ENCODE assay signal across 29 mouse cellular contexts in genomic region chr16:91532429-91532828, GRCm38 (mm10). TPM values are rescaled to one million over a fixed set of nuclear protein-coding genes. Genes with fewer than 3 reads are reported as not detected.
A peak's percentile ranks its signal among the peaks of the same experiment; 100 is the strongest.
DNase-seq lines count a peak whose midpoint lies in the region; ATAC-seq and TF ChIP-seq lines count a peak whose summit lies in the region.
"Had no signal": no experiment of that assay in that cellular context is flagged by ENCODE, and none has a peak within 500 bp of the region (broad histone marks: within the 10 kb centered on the region; RNA-seq: fewer than 3 reads in every experiment).

No protein-coding gene starts in this region.

- H3K4me2 ChIP-seq in forebrain, embryonic 15.5 days (replicated peaks), result no peak overlapping the region
- H3K4me2 ChIP-seq in forebrain, embryonic 14.5 days (ENCODE audit: low read length), result no peak overlapping the region
- no peak overlapping the region for H3K4me2 ChIP-seq in intestine, embryonic 14.5 days (ENCODE audit: low read length)
- H3K4me2 ChIP-seq in intestine, embryonic 16.5 days (ENCODE audit: low read depth, low read length), result no peak overlapping the region
- H3K4me2 ChIP-seq: embryonic facial prominence, embryonic 15.5 days; forebrain, embryonic 13.5 days; hindbrain, embryonic 15.5 days; midbrain, embryonic 13.5 days; neural tube, embryonic 13.5 days had no signal

- no peaks in the 10 kb centered on the region for H3K36me3 ChIP-seq in forebrain, embryonic 15.5 days
- H3K36me3 ChIP-seq in forebrain, embryonic 14.5 days (ENCODE audit: control insufficient read depth, insufficient read depth, low read length), result no peaks in the 10 kb centered on the region
- H3K36me3 ChIP-seq in heart, adult 2 months (ENCODE audit: control insufficient read depth, insufficient read depth, low read length), result no peaks in the 10 kb centered on the region
- no peaks in the 10 kb centered on the region for H3K36me3 ChIP-seq in intestine, embryonic 14.5 days (ENCODE audit: control insufficient read depth, insufficient read depth, low read length)
- H3K36me3 ChIP-seq in intestine, embryonic 16.5 days (ENCODE audit: control insufficient read depth, insufficient read depth, low read length), result no peaks in the 10 kb centered on the region
- H3K36me3 ChIP-seq: embryonic facial prominence, embryonic 10.5 days; embryonic facial prominence, embryonic 15.5 days; G1E; hindbrain, embryonic 10.5 days; hindbrain, embryonic 15.5 days; midbrain, embryonic 13.5 days; neural tube, embryonic 13.5 days had no signal

- no peak for DNase-seq in forebrain, embryonic 14.5 days (ENCODE audit: low spot score)
- no peak for DNase-seq in heart, adult 2 months
- no peak for DNase-seq in heart, postnatal 25 days (ENCODE audit: low spot score)
- DNase-seq in intestine, embryonic 14.5 days (ENCODE audit: low spot score), result no peak
- no peak for DNase-seq in layer of hippocampus, postnatal 14 days (ENCODE audit: low spot score in 2 of 2)
- DNase-seq in MN1 (ENCODE audit: low spot score), result no peak
- DNase-seq: adrenal gland, adult 2 months; adrenal gland, postnatal 36 days; cerebellum, adult 2 months; cerebellum, postnatal 14 days; kidney, adult 9 months; kidney, postnatal 10 days; liver; lung, adult 2 months; lung, postnatal 10 days; right cerebral cortex, postnatal 4 days had no signal

- peaks cover 14% of the 10 kb centered on the region for H3K4me1 ChIP-seq in forebrain, embryonic 15.5 days
- H3K4me1 ChIP-seq in forebrain, embryonic 14.5 days (ENCODE audit: control insufficient read depth, insufficient read depth, low read length), result no peaks in the 10 kb centered on the region
- H3K4me1 ChIP-seq in heart, adult 2 months (ENCODE audit: control insufficient read depth, insufficient read depth, low read length), result peaks cover 7% of the 10 kb centered on the region
- 0 out of 2 replicates have a peak, but pooled peaks cover 3% of the 10 kb centered on the region for H3K4me1 ChIP-seq in intestine, embryonic 14.5 days (replicated peaks; ENCODE audit: control insufficient read depth, insufficient read depth, low read length)
- H3K4me1 ChIP-seq in intestine, embryonic 16.5 days (ENCODE audit: control insufficient read depth, insufficient read depth, low read length), result peaks cover 6% of the 10 kb centered on the region; the same call in 1 of the 2 replicates
- H3K4me1 ChIP-seq: embryonic facial prominence, embryonic 10.5 days; embryonic facial prominence, embryonic 15.5 days; forebrain, embryonic 13.5 days; hindbrain, embryonic 15.5 days; midbrain, embryonic 13.5 days; neural tube, embryonic 13.5 days had no signal

- no peak for ATAC-seq in forebrain, embryonic 15.5 days (replicated peaks)
- ATAC-seq in forebrain, embryonic 14.5 days, result no peak
- ATAC-seq in intestine, embryonic 14.5 days (replicated peaks; ENCODE audit: low FRiP score, low TSS enrichment, low read depth), result peak; percentile 42
- ATAC-seq in intestine, embryonic 16.5 days, result no peak
- ATAC-seq: forebrain, embryonic 13.5 days; midbrain, embryonic 13.5 days had no signal

- 62% methylated on average over 2 of the region's 2 CpGs for WGBS in forebrain, embryonic 15.5 days
- WGBS in forebrain, embryonic 14.5 days, result 51% methylated on average over 2 of the region's 2 CpGs
- 45% methylated on average over 2 of the region's 2 CpGs for WGBS in heart, adult 2 months
- 19% methylated on average over 2 of the region's 2 CpGs for WGBS in intestine, embryonic 14.5 days
- WGBS in intestine, embryonic 16.5 days, result 14% methylated on average over 2 of the region's 2 CpGs

- H3K79me2 ChIP-seq in heart, adult 2 months (replicated peaks; ENCODE audit: control insufficient read depth, insufficient read depth, low read length), result no peaks in the 10 kb centered on the region

- peak overlapping the region; percentile 54 for H3K27ac ChIP-seq in forebrain, embryonic 15.5 days (replicated peaks)
- H3K27ac ChIP-seq in forebrain, embryonic 14.5 days (ENCODE audit: low read depth, low read length), result no peak overlapping the region
- H3K27ac ChIP-seq in heart, adult 2 months, result peak overlapping the region; percentile 58
- H3K27ac ChIP-seq in intestine, embryonic 14.5 days (ENCODE audit: low read depth), result no peak overlapping the region
- H3K27ac ChIP-seq in intestine, embryonic 16.5 days (ENCODE audit: low read length), result no peak overlapping the region
- H3K27ac ChIP-seq: embryonic facial prominence, embryonic 10.5 days; embryonic facial prominence, embryonic 15.5 days; forebrain, embryonic 13.5 days; hindbrain, embryonic 10.5 days; hindbrain, embryonic 15.5 days; liver, embryonic 14.5 days; macrophage; midbrain, embryonic 13.5 days; neural tube, embryonic 13.5 days; stomach, postnatal 0 days had no signal

- no peaks in the 10 kb centered on the region for H3K27me3 ChIP-seq in forebrain, embryonic 15.5 days
- H3K27me3 ChIP-seq in forebrain, embryonic 14.5 days (replicated peaks; ENCODE audit: control insufficient read depth, insufficient read depth, low read length), result no peaks in the 10 kb centered on the region
- no peaks in the 10 kb centered on the region for H3K27me3 ChIP-seq in heart, adult 2 months (ENCODE audit: control insufficient read depth, insufficient read depth, low read length)
- no peaks in the 10 kb centered on the region for H3K27me3 ChIP-seq in intestine, embryonic 14.5 days (replicated peaks; ENCODE audit: control insufficient read depth, insufficient read depth, low read length)
- H3K27me3 ChIP-seq in intestine, embryonic 16.5 days (replicated peaks; ENCODE audit: control insufficient read depth, insufficient read depth, low read length), result no peaks in the 10 kb centered on the region; the same call in 1 of the 2 replicates
- H3K27me3 ChIP-seq: embryonic facial prominence, embryonic 15.5 days; forebrain, embryonic 13.5 days; hindbrain, embryonic 15.5 days; midbrain, embryonic 13.5 days; neural tube, embryonic 13.5 days had no signal

- TF ChIP-seq CTCF in heart, adult 2 months (IDR thresholded peaks at IDR 0.05), result no peak

- no peaks in the 10 kb centered on the region for H3K9me3 ChIP-seq in forebrain, embryonic 15.5 days
- H3K9me3 ChIP-seq in forebrain, embryonic 14.5 days (replicated peaks; ENCODE audit: control insufficient read depth, low read length), result no peaks in the 10 kb centered on the region
- no peaks in the 10 kb centered on the region for H3K9me3 ChIP-seq in intestine, embryonic 14.5 days (ENCODE audit: control insufficient read depth, low read length)
- no peaks in the 10 kb centered on the region for H3K9me3 ChIP-seq in intestine, embryonic 16.5 days (ENCODE audit: control insufficient read depth, low read length)
- H3K9me3 ChIP-seq: embryonic facial prominence, embryonic 10.5 days; embryonic facial prominence, embryonic 15.5 days; forebrain, embryonic 13.5 days; hindbrain, embryonic 10.5 days; hindbrain, embryonic 15.5 days; midbrain, embryonic 13.5 days; neural tube, embryonic 13.5 days had no signal

- TF ChIP-seq POLR2A in heart, adult 2 months (IDR thresholded peaks at IDR 0.05; ENCODE audit: insufficient read depth, low read depth, low read length), result no peak

- intact Hi-C loops in heart, adult 2 months (cut with DNase I), result loop anchor here (2.0 kb wide), 1 partner anchor 14 kb away; the partner anchor contains the start of gene Ifngr2
- intact Hi-C loops in heart, postnatal 25 days (cut with DNase I), result no loop called here

- H3K9ac ChIP-seq in forebrain, embryonic 15.5 days (replicated peaks), result no peak overlapping the region
- no peak overlapping the region for H3K9ac ChIP-seq in forebrain, embryonic 14.5 days (ENCODE audit: low read length)
- no peak overlapping the region for H3K9ac ChIP-seq in heart, adult 2 months (ENCODE audit: low read depth, low read length)
- H3K9ac ChIP-seq in intestine, embryonic 14.5 days (ENCODE audit: low read length), result no peak overlapping the region
- H3K9ac ChIP-seq in intestine, embryonic 16.5 days (ENCODE audit: low read depth, low read length), result no peak overlapping the region
- H3K9ac ChIP-seq: embryonic facial prominence, embryonic 15.5 days; forebrain, embryonic 13.5 days; hindbrain, embryonic 15.5 days; liver, embryonic 14.5 days; midbrain, embryonic 13.5 days; neural tube, embryonic 13.5 days had no signal

- no peak for TF ChIP-seq EP300 in heart, adult 2 months (IDR thresholded peaks at IDR 0.05; ENCODE audit: insufficient read depth, low read depth, low read length)

- no peak overlapping the region for H3K4me3 ChIP-seq in forebrain, embryonic 15.5 days
- no peak overlapping the region for H3K4me3 ChIP-seq in forebrain, embryonic 14.5 days (ENCODE audit: low read depth, low read length)
- H3K4me3 ChIP-seq in heart, adult 2 months, result no peak overlapping the region
- H3K4me3 ChIP-seq in intestine, embryonic 14.5 days (ENCODE audit: low read depth, low read length), result no peak overlapping the region
- H3K4me3 ChIP-seq in intestine, embryonic 16.5 days (ENCODE audit: low read length), result no peak overlapping the region
- H3K4me3 ChIP-seq: embryonic facial prominence, embryonic 10.5 days; embryonic facial prominence, embryonic 15.5 days; forebrain, embryonic 13.5 days; hindbrain, embryonic 10.5 days; hindbrain, embryonic 15.5 days; midbrain, embryonic 13.5 days; neural tube, embryonic 13.5 days had no signal

RNA-seq across cellular contexts. Expression of gene Ifngr2, which starts 14.4 kb away (rescaled TPM):
- 104 and 105 TPM in 2 replicates for polyA plus RNA-seq in forebrain, embryonic 15.5 days (2015; fragmentation: Nextera tagmentation; extraction: Ambion mirVana)
- 77.3 and 100 TPM in 2 replicates for polyA plus RNA-seq in forebrain, embryonic 14.5 days (2014; fragmentation: Nextera tagmentation; extraction: Ambion mirVana)
- total RNA-seq in heart, adult 2 months (2021), result 100 to 1,000 TPM; 120 TPM
- 100 and 140 TPM in 2 replicates for polyA plus RNA-seq in heart, adult 2 months (2012; rRNA removed)
- total RNA-seq in heart, postnatal 25 days (2021), result 100 to 1,000 TPM; 153 to 157 TPM
- polyA plus RNA-seq in intestine, embryonic 14.5 days (2014; fragmentation: Nextera tagmentation; extraction: Ambion mirVana), result 65.3 and 68.4 TPM in 2 replicates
- 116 and 117 TPM in 2 replicates for polyA plus RNA-seq in intestine, embryonic 16.5 days (2015; fragmentation: Nextera tagmentation; extraction: Ambion mirVana)
- total RNA-seq in layer of hippocampus, postnatal 14 days (2021), result 10 to 100 TPM; 82.4 to 87.0 TPM

RNA-seq across cellular contexts. Expression of gene Ifnar1, which starts 47.4 kb away (rescaled TPM):
- 52.6 and 54.8 TPM in 2 replicates for polyA plus RNA-seq in forebrain, embryonic 15.5 days (2015; fragmentation: Nextera tagmentation; extraction: Ambion mirVana)
- 40.4 and 45.6 TPM in 2 replicates for polyA plus RNA-seq in forebrain, embryonic 14.5 days (2014; fragmentation: Nextera tagmentation; extraction: Ambion mirVana)
- total RNA-seq in heart, adult 2 months (2021), result 10 to 100 TPM; 23.6 to 24.0 TPM
- polyA plus RNA-seq in heart, adult 2 months (2012; rRNA removed), result 12.5 and 20.2 TPM in 2 replicates
- 10 to 100 TPM; 30.5 to 39.7 TPM for total RNA-seq in heart, postnatal 25 days (2021)
- polyA plus RNA-seq in intestine, embryonic 14.5 days (2014; fragmentation: Nextera tagmentation; extraction: Ambion mirVana), result 51.9 and 60.9 TPM in 2 replicates
- polyA plus RNA-seq in intestine, embryonic 16.5 days (2015; fragmentation: Nextera tagmentation; extraction: Ambion mirVana), result 39.4 and 39.5 TPM in 2 replicates
- 10 to 100 TPM; 59.9 to 66.3 TPM for total RNA-seq in layer of hippocampus, postnatal 14 days (2021)

Comparison
In these comparisons a context has a peak if more than half of its experiments do, and no peak if none do; other contexts are left out.
1. H3K27ac ChIP-seq: peak in forebrain, embryonic 15.5 days (single experiment) and heart, adult 2 months (single experiment); none in forebrain, embryonic 14.5 days (single experiment), intestine, embryonic 14.5 days (single experiment) and intestine, embryonic 16.5 days (single experiment).